ENCODE assay signal across 12 mouse cellular contexts in the genomic region with DNA sequence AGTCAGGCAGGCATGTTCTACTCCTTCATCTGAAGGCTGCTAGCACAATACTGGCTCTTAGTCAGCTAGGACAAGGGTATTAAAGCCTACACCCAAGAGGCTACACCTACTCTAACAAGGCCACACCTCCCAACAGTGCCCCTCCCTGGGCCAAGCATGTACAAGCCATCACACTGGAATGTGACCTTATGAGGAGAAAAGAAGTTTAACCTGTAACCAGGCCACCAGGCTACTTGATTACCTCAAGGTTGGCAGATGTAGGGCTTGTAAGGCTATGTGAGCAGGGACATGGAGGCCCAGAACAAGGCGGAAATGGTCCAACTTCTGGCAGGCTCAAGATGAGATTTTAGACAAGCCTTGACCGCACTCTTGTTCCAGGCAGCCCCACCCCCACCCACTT. TPM values are rescaled to one million over a fixed set of nuclear protein-coding genes. Genes with fewer than 3 reads are reported as not detected.
A peak's percentile ranks its signal among the peaks of the same experiment; 100 is the strongest.
DNase-seq lines count a peak whose midpoint lies in the region; ATAC-seq lines count a peak whose summit lies in the region.
"Had no signal": no experiment of that assay in that cellular context is flagged by ENCODE, and none has a peak within 500 bp of the region (broad histone marks: within the 10 kb centered on the region; RNA-seq: fewer than 3 reads in every experiment).

No protein-coding gene starts in this region.

- ATAC-seq in erythroblast, adult 5-6 weeks (replicated peaks; ENCODE audit: low FRiP score, poor library complexity, severe bottlenecking): no peak
- ATAC-seq: CD4-positive, CD25-positive, alpha-beta regulatory T cell, adult 4 months had no signal

- DNase-seq in 3T3-L1 (ENCODE audit: low read depth, low spot score) (peak; percentile 47), ES-CJ7 (ENCODE audit: low read depth, low spot score) (peak; percentile 95)
- DNase-seq in kidney, adult 8-10 months: peak; percentile 47 to 61
- peak; percentile 11 for DNase-seq in lung, postnatal 10 days
- no peak for DNase-seq in adrenal gland, postnatal 14 days
- no peak for DNase-seq in left cerebral cortex, adult 8-10 months (ENCODE audit: low spot score in 2 of 2)
- DNase-seq: adrenal gland, postnatal 25 days; cerebellum, postnatal 36 days; heart, adult 18-20 months; lung, embryonic 14.5 days had no signal

RNA-seq across cellular contexts. Expression of gene Agps, which starts 37.6 kb away (rescaled TPM):
- total RNA-seq in erythroblast, adult 5-6 weeks (2015; ENCODE audit: low replicate concordance): 45.1 and 47.7 TPM in 2 replicates
- 44.5 and 51.9 TPM in 2 replicates for total RNA-seq in erythroblast, adult 5-6 weeks (2017; ENCODE audit: low replicate concordance)
- 34.7 and 40.2 TPM in 2 replicates for total RNA-seq in adrenal gland, postnatal 14 days (2021)
- total RNA-seq in left cerebral cortex, adult 8-10 months (2022): 10 to 100 TPM; 32.0 to 42.5 (median 34.6) TPM

Comparison
In these comparisons a context has a peak if more than half of its experiments do, and no peak if none do; other contexts are left out.
1. DNase-seq: peak in 3T3-L1 (single experiment), ES-CJ7 (single experiment), kidney, adult 8-10 months (2 of 2) and lung, postnatal 10 days (single experiment); none in adrenal gland, postnatal 14 days (single experiment) and left cerebral cortex, adult 8-10 months (0 of 2).